Mouse (Mus musculus): Measurements from ENCODE around the gene Maml3. TPM values are rescaled to one million over a fixed set of nuclear protein-coding genes. Genes with fewer than 3 reads are reported as not detected.

Maml3 gene
- polyA plus RNA-seq, 1 experiment from 2014 or later, result 5.2 TPM

DNA sequence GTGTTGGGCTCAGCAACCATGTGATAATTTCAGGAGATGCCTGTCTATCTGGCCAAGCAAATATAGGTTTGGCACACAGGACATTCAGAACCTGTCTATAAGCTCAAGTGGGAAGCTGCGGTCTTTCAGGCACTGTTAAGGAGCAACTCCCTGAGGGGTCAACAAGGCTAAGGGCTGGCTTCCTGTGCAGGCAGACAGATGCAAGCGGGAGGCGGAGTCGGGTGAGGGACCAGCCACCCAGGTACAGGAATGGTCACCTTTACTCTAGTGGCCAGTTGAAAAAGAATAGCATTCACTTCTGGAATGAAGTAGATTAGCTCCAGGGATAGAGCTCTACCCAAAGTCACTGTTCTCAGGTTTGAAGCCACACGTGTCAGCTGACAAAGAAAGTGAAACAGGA, 348.6 kb downstream of the Maml3 start:
- H3K27ac ChIP-seq, result no peak overlapping the region
- no peaks in the 10 kb centered on the region for H3K9me3 ChIP-seq
- H3K36me3 ChIP-seq, result no peaks in the 10 kb centered on the region
- H3K4me2 ChIP-seq, result no peak overlapping the region
- H3K27me3 ChIP-seq (replicated peaks), result no peaks in the 10 kb centered on the region
- H3K4me1 ChIP-seq, result no peaks in the 10 kb centered on the region
- WGBS, result 64% methylated on average over 5 of the region's 5 CpGs
- ATAC-seq (ENCODE audit: insufficient read depth, low FRiP score, low read depth), result no peak
- H3K4me3 ChIP-seq (replicated peaks), result no peak overlapping the region
- H3K9ac ChIP-seq, result no peak overlapping the region

DNA sequence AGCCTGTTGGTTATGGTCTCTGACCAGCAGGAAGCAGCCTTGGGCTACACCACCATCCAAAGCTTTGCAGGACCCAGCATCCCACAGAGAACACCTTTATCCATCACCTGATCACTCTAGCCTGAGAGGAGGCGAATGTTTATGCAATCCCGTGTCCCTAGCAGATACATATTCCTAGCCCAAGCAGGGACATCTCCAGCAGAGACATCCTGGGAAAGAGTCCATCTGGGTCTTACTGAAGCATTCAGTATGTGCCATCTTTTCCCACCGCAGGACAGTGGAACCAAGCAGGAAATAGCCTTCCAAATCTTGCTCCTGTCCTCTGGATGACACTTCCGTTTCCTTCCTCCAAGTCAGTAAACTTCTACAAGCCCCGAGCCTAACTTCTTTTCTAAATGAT, 351.6 kb downstream of the Maml3 start:
- H3K9me3 ChIP-seq, result no peaks in the 10 kb centered on the region
- H3K27ac ChIP-seq, result no peak overlapping the region
- no peak for ATAC-seq (ENCODE audit: insufficient read depth, low FRiP score, low read depth)
- no peak overlapping the region for H3K4me3 ChIP-seq (replicated peaks)
- H3K4me2 ChIP-seq, result no peak overlapping the region
- peaks cover 16% of the 10 kb centered on the region for H3K4me1 ChIP-seq
- no peak overlapping the region for H3K9ac ChIP-seq
- no peaks in the 10 kb centered on the region for H3K27me3 ChIP-seq (replicated peaks)
- no peaks in the 10 kb centered on the region for H3K36me3 ChIP-seq
- 64% methylated on average over 5 of the region's 5 CpGs for WGBS

DNA sequence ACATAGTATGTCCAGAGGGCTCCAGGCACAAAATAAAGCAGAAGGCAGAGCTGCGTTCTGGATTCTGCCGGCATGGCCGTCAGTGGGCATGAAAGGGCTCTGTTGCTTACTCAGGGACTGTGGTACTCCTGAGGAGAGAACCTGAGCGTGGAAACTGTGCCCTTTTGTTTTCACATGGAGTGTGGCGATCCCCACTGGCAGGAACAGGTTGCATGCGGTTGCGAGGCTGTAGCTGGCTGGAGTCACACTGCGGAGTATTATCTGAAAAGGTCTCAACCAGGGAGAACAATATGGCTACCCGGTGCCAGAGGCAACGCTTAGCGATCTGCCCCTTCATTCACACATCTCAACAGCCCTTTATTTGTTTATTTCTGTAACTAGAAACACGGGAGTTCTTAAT, 353.4 kb downstream of the Maml3 start:
- Histone ChIP-seq H3K9me3 (no peaks in the 10 kb centered on the region), H3K36me3 (no peaks in the 10 kb centered on the region), H3K27me3 (replicated peaks) (no peaks in the 10 kb centered on the region), H3K4me1 (peaks cover 16% of the 10 kb centered on the region), H3K4me3 (replicated peaks) (no peak overlapping the region), H3K9ac (no peak overlapping the region), H3K27ac (no peak overlapping the region), H3K4me2 (no peak overlapping the region)
- WGBS, result 85% methylated on average over 12 of the region's 12 CpGs
- ATAC-seq (ENCODE audit: insufficient read depth, low FRiP score, low read depth), result no peak

DNA sequence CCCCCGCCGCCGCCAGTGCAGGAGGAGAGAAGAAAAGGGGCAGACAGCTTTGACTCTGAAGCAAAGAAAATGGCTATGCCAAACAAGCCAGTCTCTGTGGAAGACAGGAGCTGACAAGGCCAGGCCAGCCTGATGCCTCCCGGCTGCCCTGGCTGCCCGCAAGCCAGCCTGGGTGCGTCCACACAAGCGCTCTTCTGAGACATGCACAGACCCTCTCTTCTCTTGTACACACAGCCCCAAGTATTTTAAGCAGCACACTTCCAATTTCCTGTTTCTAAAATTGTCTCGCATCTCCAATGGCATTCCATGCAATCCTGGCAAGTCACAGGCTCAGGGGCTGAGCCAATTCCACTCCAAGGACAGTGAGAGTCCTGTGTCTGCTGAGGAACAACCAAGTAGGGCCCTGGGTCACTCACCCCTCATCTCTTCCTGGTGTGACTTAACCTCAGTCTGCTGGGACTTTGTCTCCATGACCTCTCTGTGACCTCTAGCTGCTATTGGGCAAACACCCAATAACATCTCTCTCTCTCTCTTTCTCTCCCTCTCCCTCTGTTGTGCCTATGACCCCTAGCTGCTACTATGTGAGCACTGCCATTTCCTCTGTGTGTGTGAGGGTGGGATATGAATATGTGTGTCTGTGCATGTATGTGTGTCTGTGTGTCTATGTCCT, 354.9 kb downstream of the Maml3 start:
- H3K9ac ChIP-seq, result no peak overlapping the region
- 0 out of 2 replicates have a peak overlapping the region, but pooled peaks have one; percentile 23 for H3K4me2 ChIP-seq
- peaks cover 16% of the 10 kb centered on the region for H3K4me1 ChIP-seq
- peak overlapping the region; percentile 81 for H3K27ac ChIP-seq
- no peaks in the 10 kb centered on the region for H3K27me3 ChIP-seq (replicated peaks)
- H3K9me3 ChIP-seq, result no peaks in the 10 kb centered on the region
- H3K4me3 ChIP-seq (replicated peaks), result no peak overlapping the region
- H3K36me3 ChIP-seq, result no peaks in the 10 kb centered on the region
- WGBS, result 22% methylated on average over 8 of the region's 8 CpGs
- peak; percentile 74 for ATAC-seq (ENCODE audit: insufficient read depth, low FRiP score, low read depth)

DNA sequence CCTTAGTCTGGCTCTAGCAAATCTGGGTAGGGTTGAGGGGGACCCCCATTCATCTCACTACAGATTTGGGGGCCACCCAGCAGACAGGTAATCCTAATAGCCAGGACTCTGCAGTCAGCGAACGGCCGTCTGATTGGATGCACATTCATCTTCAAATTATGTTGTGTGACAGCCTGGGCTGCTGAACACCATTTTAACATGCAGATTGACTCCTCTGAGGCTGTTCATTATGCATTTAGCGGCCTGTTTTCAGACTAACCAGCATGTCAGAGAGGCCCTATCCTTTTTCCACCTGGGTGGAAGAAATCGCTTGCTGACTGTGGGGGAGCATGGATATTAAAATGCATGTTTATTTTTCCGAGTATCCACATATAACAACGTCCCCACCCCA, 355.5 kb downstream of the Maml3 start:
- H3K36me3 ChIP-seq, result no peaks in the 10 kb centered on the region
- peaks cover 16% of the 10 kb centered on the region for H3K4me1 ChIP-seq
- H3K27me3 ChIP-seq (replicated peaks), result no peaks in the 10 kb centered on the region
- H3K9ac ChIP-seq, result no peak overlapping the region
- no peak overlapping the region for H3K4me3 ChIP-seq (replicated peaks)
- WGBS, result 33% methylated on average over 7 of the region's 7 CpGs
- no peaks in the 10 kb centered on the region for H3K9me3 ChIP-seq
- H3K4me2 ChIP-seq, result no peak overlapping the region
- ATAC-seq (ENCODE audit: insufficient read depth, low FRiP score, low read depth), result peak; percentile 11; the same call in 1 of the 2 replicates
- peak overlapping the region; percentile 81 for H3K27ac ChIP-seq

DNA sequence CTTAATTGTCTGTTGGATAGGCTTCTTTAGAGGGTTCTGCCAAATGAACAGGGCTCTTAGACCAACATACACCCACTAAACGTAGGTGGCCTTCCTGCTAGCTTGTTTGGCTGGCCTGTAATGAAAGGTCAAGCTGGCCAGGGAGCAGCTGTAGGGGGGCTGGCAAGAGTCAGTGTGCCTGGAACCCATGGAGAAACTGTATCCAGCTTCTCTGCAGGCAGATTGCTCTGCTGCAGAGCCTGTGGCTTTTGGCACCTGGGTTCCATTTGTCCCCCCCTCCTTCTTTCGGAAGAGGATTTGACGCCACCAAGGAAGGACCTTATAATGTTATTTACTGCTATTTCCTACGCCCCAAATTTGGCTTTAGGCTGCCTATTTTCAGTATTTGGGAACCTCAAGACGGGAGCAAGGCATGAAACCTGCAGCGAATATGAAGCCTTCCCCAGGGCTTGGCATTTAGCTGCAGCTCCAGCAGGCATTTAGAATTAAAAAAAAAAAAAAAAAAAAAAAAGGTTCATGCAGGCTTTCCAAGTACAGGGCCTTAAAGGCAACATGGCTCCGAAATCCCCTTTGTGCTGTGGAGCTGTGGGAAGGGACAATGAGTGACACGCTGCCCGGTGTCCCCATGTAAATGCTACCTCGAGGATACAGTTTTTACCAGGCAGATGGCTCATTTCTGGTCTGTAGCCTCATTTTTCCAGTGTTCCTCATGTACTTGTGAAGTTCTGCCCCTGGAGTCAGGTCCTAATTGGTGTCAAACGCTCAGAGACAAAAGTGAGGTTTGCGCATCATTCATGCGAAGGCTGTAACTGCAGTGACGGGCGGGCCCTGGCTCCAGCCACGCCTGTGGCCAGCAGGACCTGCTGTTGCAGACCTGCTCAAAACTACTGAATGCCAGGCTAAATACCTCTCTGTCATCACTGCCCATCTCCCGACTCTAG, 356.2 kb downstream of the Maml3 start:
- Histone ChIP-seq H3K27ac (peak overlapping the region; percentile 81), H3K36me3 (no peaks in the 10 kb centered on the region), H3K9ac (no peak overlapping the region), H3K27me3 (replicated peaks) (no peaks in the 10 kb centered on the region), H3K4me3 (replicated peaks) (no peak overlapping the region), H3K4me2 (no peak overlapping the region), H3K9me3 (no peaks in the 10 kb centered on the region), H3K4me1 (peaks cover 16% of the 10 kb centered on the region)
- 80% methylated on average over 17 of the region's 17 CpGs for WGBS
- ATAC-seq (ENCODE audit: insufficient read depth, low FRiP score, low read depth), result no peak

DNA sequence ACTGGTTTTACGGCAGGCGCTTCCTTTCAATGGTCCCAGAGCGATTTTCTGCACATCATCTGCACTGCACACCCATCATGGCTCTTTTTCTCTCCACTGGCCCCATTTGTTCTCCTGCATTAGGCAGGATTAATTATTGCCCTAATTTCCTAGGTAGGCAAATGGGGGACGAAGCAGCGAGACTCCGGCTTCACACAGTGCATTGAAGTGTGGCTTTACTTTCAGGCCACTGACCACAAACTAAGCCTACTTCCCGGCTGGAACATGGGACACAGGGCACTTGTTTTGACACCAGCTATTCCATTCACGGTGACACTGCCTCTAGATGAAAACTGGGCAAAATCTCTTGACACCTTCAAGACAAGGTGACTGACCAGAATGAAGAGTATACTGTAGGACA, 358.1 kb downstream of the Maml3 start:
- H3K36me3 ChIP-seq, result no peaks in the 10 kb centered on the region
- H3K27me3 ChIP-seq (replicated peaks), result no peaks in the 10 kb centered on the region
- no peak overlapping the region for H3K27ac ChIP-seq
- 93% methylated on average over 8 of the region's 8 CpGs for WGBS
- H3K4me2 ChIP-seq, result no peak overlapping the region
- ATAC-seq (ENCODE audit: insufficient read depth, low FRiP score, low read depth), result no peak
- peaks cover 17% of the 10 kb centered on the region for H3K4me1 ChIP-seq
- no peaks in the 10 kb centered on the region for H3K9me3 ChIP-seq
- H3K9ac ChIP-seq, result no peak overlapping the region
- H3K4me3 ChIP-seq (replicated peaks), result no peak overlapping the region

DNA sequence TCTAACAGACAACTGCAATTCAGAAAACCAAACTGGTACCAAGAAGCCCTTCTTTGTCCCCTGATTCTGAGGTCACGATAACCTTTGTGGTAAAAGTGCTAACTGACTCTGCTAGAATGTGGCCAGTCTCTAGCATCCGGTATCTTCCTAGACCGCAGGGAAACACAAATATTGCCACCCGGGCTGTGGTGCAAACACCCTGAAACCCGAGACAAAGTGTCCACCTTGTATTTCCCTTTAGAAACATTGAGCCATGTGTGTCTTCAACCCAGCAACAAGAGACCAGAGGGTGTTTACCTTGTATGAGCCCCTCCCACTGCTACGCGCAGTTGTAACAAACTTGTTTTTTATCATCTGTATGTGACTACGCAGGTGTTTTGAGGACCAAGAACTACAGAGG, 359.7 kb downstream of the Maml3 start:
- Histone ChIP-seq H3K4me2 (no peak overlapping the region), H3K4me3 (replicated peaks) (no peak overlapping the region), H3K27me3 (replicated peaks) (no peaks in the 10 kb centered on the region), H3K9ac (no peak overlapping the region), H3K4me1 (peaks cover 14% of the 10 kb centered on the region), H3K27ac (no peak overlapping the region), H3K36me3 (no peaks in the 10 kb centered on the region), H3K9me3 (no peaks in the 10 kb centered on the region)
- ATAC-seq (ENCODE audit: insufficient read depth, low FRiP score, low read depth), result no peak
- 64% methylated on average over 8 of the region's 8 CpGs for WGBS

DNA sequence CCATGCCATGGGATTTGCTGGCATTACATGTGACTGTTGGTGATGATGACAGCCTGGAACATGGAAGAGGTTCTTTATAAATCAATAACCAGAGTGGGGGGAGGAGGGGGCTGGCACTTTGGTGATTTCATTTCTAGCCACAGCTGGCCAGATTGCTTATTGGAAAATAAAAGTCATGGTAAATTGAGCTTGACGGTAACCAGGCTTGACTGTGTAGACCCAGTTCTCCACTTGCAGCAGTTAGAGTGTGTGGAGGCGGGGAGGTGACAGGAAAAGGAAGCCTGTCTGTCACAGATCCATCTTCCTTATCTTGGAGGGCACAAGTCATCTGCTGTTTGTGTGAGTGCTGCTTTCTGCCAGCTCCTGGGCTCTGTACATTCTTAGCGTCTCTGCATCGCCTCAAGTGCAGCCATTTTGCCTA, 360.5 kb downstream of the Maml3 start:
- no peaks in the 10 kb centered on the region for H3K36me3 ChIP-seq
- no peak overlapping the region for H3K9ac ChIP-seq
- no peak overlapping the region for H3K4me3 ChIP-seq (replicated peaks)
- H3K27me3 ChIP-seq (replicated peaks), result no peaks in the 10 kb centered on the region
- peaks cover 9% of the 10 kb centered on the region for H3K4me1 ChIP-seq
- peak; percentile 66; the same call in 1 of the 2 replicates for ATAC-seq (ENCODE audit: insufficient read depth, low FRiP score, low read depth)
- no peak overlapping the region for H3K4me2 ChIP-seq
- 48% methylated on average over 4 of the region's 4 CpGs for WGBS
- no peak overlapping the region for H3K27ac ChIP-seq
- no peaks in the 10 kb centered on the region for H3K9me3 ChIP-seq

DNA sequence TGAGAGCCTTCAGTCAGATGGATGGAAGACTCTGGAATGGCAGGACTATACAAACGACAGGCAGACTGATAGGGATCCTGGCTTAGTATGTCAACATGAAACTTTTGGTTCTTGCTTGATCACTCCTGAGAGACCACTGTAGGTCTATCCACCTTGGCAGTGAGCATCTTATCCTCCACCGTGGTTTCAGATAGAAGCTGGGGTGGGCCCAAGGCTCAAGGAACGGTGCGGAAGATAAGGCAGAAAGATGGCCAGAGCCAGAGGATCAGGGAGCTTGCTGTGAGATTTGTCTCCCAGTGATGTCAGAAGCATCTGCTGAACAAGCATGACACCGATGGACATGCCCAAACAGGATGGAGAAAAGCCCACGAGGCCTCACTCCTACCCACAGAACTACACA, 362.5 kb downstream of the Maml3 start:
- Histone ChIP-seq H3K27me3 (replicated peaks) (no peaks in the 10 kb centered on the region), H3K4me2 (no peak overlapping the region), H3K27ac (no peak overlapping the region), H3K9ac (no peak overlapping the region), H3K36me3 (no peaks in the 10 kb centered on the region), H3K4me1 (peaks cover 10% of the 10 kb centered on the region), H3K4me3 (replicated peaks) (no peak overlapping the region), H3K9me3 (no peaks in the 10 kb centered on the region)
- WGBS, result 71% methylated on average over 6 of the region's 6 CpGs
- no peak for ATAC-seq (ENCODE audit: insufficient read depth, low FRiP score, low read depth)

DNA sequence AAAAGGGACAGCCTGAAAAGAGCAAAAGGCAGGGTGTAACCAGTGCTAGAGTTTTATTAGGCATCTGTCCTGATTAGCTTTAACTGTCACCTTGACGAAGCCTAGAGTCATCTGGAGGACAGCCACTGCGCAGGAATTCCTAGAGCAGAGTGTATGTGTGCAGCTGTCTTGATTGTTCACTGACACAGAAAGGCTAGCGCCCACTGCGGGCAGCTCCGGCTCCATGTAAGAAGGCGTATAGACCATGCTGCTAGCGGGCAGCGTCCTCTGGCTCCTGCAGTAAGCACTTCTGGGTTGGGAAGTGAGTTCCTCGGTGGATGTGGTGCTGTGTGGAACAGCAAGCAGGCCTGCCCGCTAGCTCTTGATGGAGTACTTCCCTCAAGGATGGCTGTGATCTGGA, 363.1 kb downstream of the Maml3 start:
- WGBS, result 76% methylated on average over 10 of the region's 10 CpGs

DNA sequence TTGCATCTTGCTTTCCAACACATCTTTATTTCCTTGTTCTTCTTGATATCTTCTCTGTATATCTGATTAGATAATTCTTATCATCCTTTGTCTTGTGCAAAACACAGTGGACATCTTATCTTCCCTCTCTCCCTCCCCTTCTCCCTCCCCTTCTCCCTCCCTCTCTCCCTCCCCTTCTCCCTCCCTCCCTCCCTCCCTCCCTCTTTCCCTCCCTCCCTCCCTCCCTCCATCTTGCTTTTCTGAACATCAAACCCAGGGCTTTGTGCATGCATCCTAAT, 365.1 kb downstream of the Maml3 start:
- ATAC-seq (ENCODE audit: insufficient read depth, low FRiP score, low read depth), result no peak
- peaks cover 10% of the 10 kb centered on the region for H3K4me1 ChIP-seq
- H3K4me3 ChIP-seq (replicated peaks), result no peak overlapping the region
- no peaks in the 10 kb centered on the region for H3K27me3 ChIP-seq (replicated peaks)
- H3K9me3 ChIP-seq, result no peaks in the 10 kb centered on the region
- no peak overlapping the region for H3K4me2 ChIP-seq
- no peaks in the 10 kb centered on the region for H3K36me3 ChIP-seq
- H3K27ac ChIP-seq, result no peak overlapping the region
- H3K9ac ChIP-seq, result no peak overlapping the region

More for the DNA sequence above, 363.1 kb downstream of the Maml3 start:
- ATAC-seq (ENCODE audit: insufficient read depth, low FRiP score, low read depth), result no peak
- Histone ChIP-seq H3K27ac (no peak overlapping the region), H3K9me3 (no peaks in the 10 kb centered on the region), H3K4me3 (replicated peaks) (no peak overlapping the region), H3K36me3 (no peaks in the 10 kb centered on the region), H3K4me2 (no peak overlapping the region), H3K9ac (no peak overlapping the region), H3K27me3 (replicated peaks) (no peaks in the 10 kb centered on the region), H3K4me1 (peaks cover 10% of the 10 kb centered on the region)
